Mouse (Mus musculus) lung, postnatal 4 days (tissue): ENCODE measurements around the gene Vmn1r93.
"Not testable (repeated sequence)": the region's sequence is repeated elsewhere in the genome, so short reads cannot be mapped to it uniquely, and the experiment has no call there.

Source experiments
- DNase-seq, 2 experiments: peaks; one replicate each; pipeline ENCODE4 v3.0.0; 2021

Gene Vmn1r93

DNA sequence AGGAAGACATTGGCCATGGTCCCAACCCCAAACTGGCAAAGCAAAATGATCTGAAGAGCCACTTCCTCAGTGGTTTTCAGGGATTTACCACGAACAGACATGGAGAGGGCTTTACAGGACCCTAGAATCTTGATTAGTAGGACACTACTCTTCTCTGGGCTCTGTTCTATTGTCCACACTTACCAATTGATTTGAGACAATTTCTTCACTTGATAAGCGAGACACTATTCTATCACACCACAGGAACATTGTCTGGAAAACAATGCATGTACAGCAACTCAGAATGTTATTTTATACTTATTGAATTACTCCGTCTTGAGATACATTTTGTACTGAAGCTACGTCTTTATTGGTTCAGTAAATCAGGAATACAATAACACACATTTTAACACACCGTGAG, at the start of gene Vmn1r93:
Vmn1r93 (minus strand) TSS at position 101 of the 400 bp plus-strand sequence.
- not testable (repeated sequence) for DNase-seq

DNA sequence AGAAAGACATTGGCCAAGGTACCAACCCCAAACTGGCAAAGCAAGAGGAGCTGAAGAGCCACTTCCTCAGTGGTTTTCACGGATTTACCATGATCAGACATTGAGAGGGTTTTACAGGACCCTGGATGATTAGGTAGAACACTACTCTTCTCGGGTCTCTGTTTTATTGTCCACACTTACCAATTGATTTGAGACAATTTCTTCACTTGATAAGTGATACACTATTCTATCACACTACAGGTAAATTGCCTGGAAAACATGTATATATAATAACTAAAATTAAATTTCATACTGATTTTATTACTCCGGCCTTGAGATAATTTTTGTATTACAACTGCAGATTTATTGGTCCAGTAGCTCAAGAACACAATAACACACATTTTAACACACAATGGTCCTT, 29.4 kb upstream of the Vmn1r93 start, which contains the start of gene Vmn1r94:
Vmn1r94 (minus strand) TSS at position 101 of the 400 bp plus-strand sequence.
- not testable (repeated sequence) for DNase-seq

DNA sequence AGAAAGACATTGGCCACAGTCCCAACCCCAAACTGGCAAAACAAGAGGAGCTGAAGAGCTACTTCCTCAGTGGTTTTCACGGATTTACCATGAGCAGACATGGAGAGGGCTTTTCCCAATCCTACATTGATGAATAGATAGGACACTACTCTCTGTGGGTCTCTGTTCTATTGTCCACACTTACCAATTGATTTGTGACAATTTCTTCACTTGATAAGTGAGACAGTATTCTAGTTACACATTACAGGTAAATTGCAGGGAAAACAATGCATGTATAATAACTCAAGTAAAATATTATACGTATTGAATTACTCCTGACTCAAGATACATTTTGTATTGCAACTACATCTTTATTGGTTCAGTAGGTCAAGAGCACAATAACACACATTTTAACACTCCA, 16.4 kb downstream of the Vmn1r93 start, which contains the start of gene Gm16442:
Gm16442 (minus strand) TSS at position 101 of the 400 bp plus-strand sequence.
- not testable (repeated sequence) for DNase-seq

DNA sequence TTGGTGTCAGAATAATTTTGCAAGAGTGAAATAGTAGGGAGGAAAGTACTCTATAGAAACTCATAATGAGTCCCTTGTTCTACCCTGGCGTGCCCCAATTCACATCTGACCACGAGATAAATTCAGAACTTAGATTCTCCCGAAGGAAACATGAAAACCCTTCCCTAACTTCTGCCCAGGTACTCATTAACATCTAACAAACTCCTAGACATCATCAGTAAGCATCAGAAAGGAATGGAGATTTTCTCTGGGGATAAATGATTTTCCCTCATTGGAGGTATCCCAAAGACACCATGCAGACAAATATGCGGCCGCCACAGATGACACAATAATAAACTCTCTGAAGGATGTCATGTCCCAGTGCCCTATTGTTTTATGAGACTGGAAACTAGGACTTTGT, 39.5 kb downstream of the Vmn1r93 start, which contains the start of gene Vmn1r91:
Vmn1r91 (plus strand) TSS at position 301 of the 400 bp plus-strand sequence.
- not testable (repeated sequence) for DNase-seq
